Mouse (Mus musculus) hindbrain, embryonic 10.5 days (tissue): Measurements from ENCODE around the gene Slc22a8. TPM values are rescaled to one million over a fixed set of nuclear protein-coding genes. Genes with fewer than 3 reads are reported as not detected.

ENCODE experiments used
- DNase-seq: peaks from one replicate; pipeline ENCODE4 v3.0.0-alpha.2; 2017; ENCODE audit warnings: low spot score
- H3K27ac ChIP-seq: fragments of 300-500 bp; sonication (generic); 2 replicates; pipeline ENCODE4 v1.5.1; 2016; ENCODE audit warnings: mild to moderate bottlenecking, moderate library complexity
- H3K27me3 ChIP-seq: fragments of 300-500 bp; sonication (generic); 2 replicates; pipeline ENCODE4 v1.6.1; 2016; ENCODE audit warnings: mild to moderate bottlenecking; ENCODE audit not compliant: poor library complexity, insufficient read depth, severe bottlenecking
- H3K36me3 ChIP-seq: fragments of 300-500 bp; sonication (generic); 2 replicates; pipeline ENCODE4 v1.6.1; 2016; ENCODE audit warnings: mild to moderate bottlenecking, moderate library complexity
- H3K4me1 ChIP-seq: fragments of 300-500 bp; sonication (generic); replicated peaks from 2 replicates; pipeline ENCODE4 v1.6.1; 2016; ENCODE audit warnings: mild to moderate bottlenecking
- H3K4me3 ChIP-seq: fragments of 300-500 bp; sonication (generic); 2 replicates; pipeline ENCODE4 v1.5.1; 2016; ENCODE audit warnings: mild to moderate bottlenecking, moderate library complexity
- H3K9me3 ChIP-seq: fragments of 300-500 bp; sonication (generic); 2 replicates; pipeline ENCODE4 v1.6.1; 2016; ENCODE audit warnings: mild to moderate bottlenecking, moderate library complexity
- WGBS: fragments of 180-500 bp; shearing (Covaris S2); methylation state at CpG from one replicate; pipeline ENCODE4 v1.1.7; 2016; 5-methylcytosine and 5-hydroxymethylcytosine counted together
- polyA plus RNA-seq: library from polyadenylated mRNA; unstranded; fragments of >200 nt; fragmentation: Nextera tagmentation; extraction: Ambion mirVana; gene quantifications from 2 replicates; pipeline ENCODE4 v1.2.1, GENCODE M21; 2016

Gene Slc22a8
- polyA plus RNA-seq, 1 experiment from 2014 or later = 0.21 TPM

DNA sequence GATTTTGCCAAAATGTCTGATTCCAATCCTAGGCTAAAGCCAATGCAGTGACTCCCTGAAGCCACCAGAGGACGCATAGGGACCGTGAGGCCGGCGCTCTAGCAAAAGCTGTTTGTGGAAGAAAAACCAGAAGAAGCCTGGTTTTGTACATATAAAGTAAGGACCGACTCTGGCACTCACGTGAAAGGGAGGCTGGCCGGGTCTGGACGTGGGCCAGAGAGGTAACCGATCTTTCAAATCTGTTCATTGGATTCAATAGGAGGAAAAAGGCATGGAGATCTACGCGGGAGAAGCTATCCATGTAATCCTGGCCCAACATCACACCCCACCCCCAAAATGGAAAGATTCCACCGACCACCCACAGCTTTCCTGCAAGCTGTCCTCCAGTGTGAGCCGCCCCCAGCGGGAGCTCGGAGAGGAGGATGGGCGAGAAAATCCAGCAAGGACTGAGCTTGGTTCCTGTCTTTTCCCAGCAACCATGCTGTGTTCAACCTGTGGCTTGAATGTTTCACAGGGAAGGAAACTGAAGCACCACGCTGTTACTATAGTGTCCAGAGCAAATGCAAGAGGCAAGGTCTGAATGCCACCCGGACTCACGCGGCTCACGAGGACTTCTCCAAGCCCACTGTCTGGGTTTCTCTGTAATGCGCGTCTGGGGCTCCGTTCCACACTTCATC is 12.6 kb upstream of the Slc22a8 start:
- H3K36me3 ChIP-seq = no peaks in the 10 kb centered on the region
- H3K27me3 ChIP-seq = 0 out of 2 replicates have a peak, but pooled peaks cover 4% of the 10 kb centered on the region
- peak overlapping the region; percentile 46 for H3K4me3 ChIP-seq
- H3K27ac ChIP-seq = peak overlapping the region; percentile 75
- no peaks in the 10 kb centered on the region for H3K9me3 ChIP-seq
- H3K4me1 ChIP-seq = peaks cover 7% of the 10 kb centered on the region
- WGBS = 10% methylated on average over 24 of the region's 24 CpGs
- peak; percentile 68 for DNase-seq

GRCm38 (mm10) chr19:8578970-8579342 is 12.1 kb upstream of the Slc22a8 start:
- Histone ChIP-seq H3K4me3 (peak overlapping the region; percentile 46; the same call in 1 of the 2 replicates), H3K4me1 (peaks cover 7% of the 10 kb centered on the region), H3K36me3 (no peaks in the 10 kb centered on the region), H3K27ac (peak overlapping the region; percentile 75; the same call in 1 of the 2 replicates), H3K9me3 (no peaks in the 10 kb centered on the region), H3K27me3 (0 out of 2 replicates have a peak, but pooled peaks cover 4% of the 10 kb centered on the region)
- DNase-seq = no peak
- WGBS = 67% methylated on average over 2 of the region's 2 CpGs

- H3K36me3 ChIP-seq = no peaks in the 10 kb centered on the region
- no peak overlapping the region for H3K4me3 ChIP-seq
- DNase-seq = no peak
- no peaks in the 10 kb centered on the region for H3K27me3 ChIP-seq
- H3K4me1 ChIP-seq = no peaks in the 10 kb centered on the region
- WGBS = 84% methylated on average over 3 of the region's 3 CpGs
- no peak overlapping the region for H3K27ac ChIP-seq
- no peaks in the 10 kb centered on the region for H3K9me3 ChIP-seq
Measured at GRCm38 (mm10) chr19:8585298-8585697, 5.8 kb upstream of the Slc22a8 start.

DNA sequence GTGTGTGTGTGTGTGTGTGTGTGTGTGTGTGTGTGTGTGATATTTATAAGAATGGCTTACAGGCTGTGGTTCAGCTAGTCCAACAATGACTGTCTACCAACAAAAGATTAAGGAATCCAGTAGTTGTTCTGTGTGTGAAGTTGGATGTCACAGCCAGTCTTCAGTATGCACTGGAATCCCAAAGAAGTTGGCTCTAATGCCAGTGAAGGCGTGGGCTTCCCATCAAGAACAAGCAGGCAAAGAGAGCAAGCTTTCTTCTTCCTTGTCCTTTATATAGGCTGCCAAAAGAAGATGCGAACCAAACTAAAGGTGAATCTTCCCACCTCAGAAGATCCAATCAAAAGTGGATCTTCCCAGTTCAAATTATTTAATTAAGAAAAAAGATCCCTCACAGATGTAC is 5.2 kb upstream of the Slc22a8 start:
- no peak overlapping the region for H3K4me3 ChIP-seq
- no peaks in the 10 kb centered on the region for H3K27me3 ChIP-seq
- no peak overlapping the region for H3K27ac ChIP-seq
- DNase-seq = no peak
- no peaks in the 10 kb centered on the region for H3K36me3 ChIP-seq
- WGBS = 90% methylated on average over 2 of the region's 2 CpGs
- H3K4me1 ChIP-seq = peaks cover under 1% of the 10 kb centered on the region; the same call in 1 of the 2 replicates
- no peaks in the 10 kb centered on the region for H3K9me3 ChIP-seq

DNA sequence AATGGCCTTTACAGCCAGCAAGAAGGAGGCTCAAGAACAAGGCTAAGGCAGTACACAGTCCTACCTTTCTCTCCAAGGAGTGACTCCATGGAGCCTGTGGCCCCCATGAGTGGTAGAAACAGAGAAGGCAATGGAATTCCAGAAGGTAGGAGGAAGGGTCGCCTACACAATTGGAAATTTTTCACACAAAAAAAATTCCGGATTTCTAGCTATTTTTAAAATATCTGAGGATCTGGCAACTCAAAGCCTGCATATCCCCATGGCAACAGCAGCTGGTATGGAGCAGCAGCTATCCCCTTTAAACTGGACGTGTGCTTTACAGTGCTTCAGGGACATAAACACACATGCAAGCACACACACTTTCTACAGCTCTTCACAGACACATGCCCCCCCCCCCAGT is 4.7 kb upstream of the Slc22a8 start:
- 60% methylated on average over 3 of the region's 3 CpGs for WGBS

GRCm38 (mm10) chr19:8587315-8587714 is 3.7 kb upstream of the Slc22a8 start:
- Histone ChIP-seq H3K27ac (no peak overlapping the region), H3K9me3 (no peaks in the 10 kb centered on the region), H3K4me1 (peaks cover 10% of the 10 kb centered on the region), H3K27me3 (no peaks in the 10 kb centered on the region), H3K36me3 (no peaks in the 10 kb centered on the region), H3K4me3 (no peak overlapping the region)
- no peak for DNase-seq
- WGBS = 50% methylated on average over 1 of the region's 1 CpGs

More for the DNA sequence above, 4.7 kb upstream of the Slc22a8 start:
- no peaks in the 10 kb centered on the region for H3K9me3 ChIP-seq
- no peaks in the 10 kb centered on the region for H3K36me3 ChIP-seq
- H3K4me3 ChIP-seq = no peak overlapping the region
- DNase-seq = no peak
- no peaks in the 10 kb centered on the region for H3K27me3 ChIP-seq
- no peak overlapping the region for H3K27ac ChIP-seq
- peaks cover 5% of the 10 kb centered on the region for H3K4me1 ChIP-seq

GRCm38 (mm10) chr19:8592155-8592554 is 1.1 kb downstream of the Slc22a8 start:
- H3K4me1 ChIP-seq = peaks cover 23% of the 10 kb centered on the region
- WGBS = 73% methylated on average over 2 of the region's 2 CpGs
- no peak for DNase-seq
- no peaks in the 10 kb centered on the region for H3K36me3 ChIP-seq
- no peaks in the 10 kb centered on the region for H3K9me3 ChIP-seq
- H3K4me3 ChIP-seq = no peak overlapping the region
- H3K27ac ChIP-seq = no peak overlapping the region
- no peaks in the 10 kb centered on the region for H3K27me3 ChIP-seq

GRCm38 (mm10) chr19:8592873-8593408 is 1.9 kb downstream of the Slc22a8 start:
- no peaks in the 10 kb centered on the region for H3K36me3 ChIP-seq
- DNase-seq = no peak
- H3K9me3 ChIP-seq = no peaks in the 10 kb centered on the region
- WGBS = 73% methylated on average over 6 of the region's 6 CpGs
- H3K4me1 ChIP-seq = peaks cover 23% of the 10 kb centered on the region
- H3K4me3 ChIP-seq = no peak overlapping the region
- H3K27ac ChIP-seq = no peak overlapping the region
- H3K27me3 ChIP-seq = no peaks in the 10 kb centered on the region

DNA sequence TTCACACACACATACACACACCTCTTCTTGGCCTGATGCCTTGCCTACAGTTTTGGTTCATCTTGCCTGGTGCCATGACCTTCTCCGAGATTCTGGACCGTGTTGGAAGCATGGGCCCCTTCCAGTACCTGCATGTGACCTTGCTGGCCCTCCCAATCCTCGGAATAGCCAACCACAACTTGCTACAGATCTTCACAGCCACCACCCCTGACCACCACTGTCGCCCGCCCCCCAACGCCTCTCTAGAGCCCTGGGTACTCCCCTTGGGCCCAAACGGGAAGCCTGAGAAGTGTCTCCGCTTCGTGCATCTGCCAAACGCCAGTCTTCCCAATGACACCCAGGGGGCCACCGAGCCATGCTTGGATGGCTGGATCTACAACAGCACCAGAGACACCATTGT is 2.8 kb downstream of the Slc22a8 start:
- Histone ChIP-seq H3K27ac (no peak overlapping the region), H3K27me3 (no peaks in the 10 kb centered on the region), H3K4me3 (no peak overlapping the region), H3K4me1 (peaks cover 23% of the 10 kb centered on the region), H3K9me3 (no peaks in the 10 kb centered on the region), H3K36me3 (no peaks in the 10 kb centered on the region)
- no peak for DNase-seq
- WGBS = 90% methylated on average over 11 of the region's 11 CpGs

- Histone ChIP-seq H3K4me3 (no peak overlapping the region), H3K27me3 (no peaks in the 10 kb centered on the region), H3K9me3 (no peaks in the 10 kb centered on the region), H3K4me1 (peaks cover 23% of the 10 kb centered on the region), H3K36me3 (no peaks in the 10 kb centered on the region), H3K27ac (no peak overlapping the region)
- DNase-seq = peak; percentile 26
- WGBS = 2% methylated on average over 1 of the region's 1 CpGs
Measured at GRCm38 (mm10) chr19:8594518-8594917, 3.5 kb downstream of the Slc22a8 start.

GRCm38 (mm10) chr19:8597269-8597668 is 6.2 kb downstream of the Slc22a8 start:
- H3K27ac ChIP-seq = no peak overlapping the region
- WGBS = 67% methylated on average over 4 of the region's 4 CpGs

DNA sequence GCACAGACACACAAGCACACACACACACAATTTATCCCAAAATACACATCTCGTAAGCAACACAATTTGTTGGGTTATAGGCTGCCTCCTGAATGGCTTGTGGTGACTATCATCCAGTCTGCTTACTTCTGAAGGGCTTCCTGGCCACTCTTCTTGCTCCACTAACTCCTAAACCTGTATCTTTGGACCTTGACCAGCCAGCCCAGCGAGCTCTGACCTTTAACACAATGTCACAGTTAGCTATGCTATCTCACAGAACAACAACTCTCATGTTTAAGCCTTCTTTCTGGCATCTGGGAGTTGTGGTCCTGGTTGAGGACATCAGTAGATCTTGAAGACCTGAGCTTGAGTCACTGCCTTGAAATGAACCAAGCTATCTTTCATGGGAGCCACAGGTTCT is 8.2 kb downstream of the Slc22a8 start:
- no peaks in the 10 kb centered on the region for H3K27me3 ChIP-seq
- no peak overlapping the region for H3K27ac ChIP-seq
- DNase-seq = no peak
- no peaks in the 10 kb centered on the region for H3K9me3 ChIP-seq
- peaks cover 8% of the 10 kb centered on the region for H3K4me1 ChIP-seq
- 81% methylated on average over 2 of the region's 2 CpGs for WGBS
- no peaks in the 10 kb centered on the region for H3K36me3 ChIP-seq
- H3K4me3 ChIP-seq = no peak overlapping the region

More at GRCm38 (mm10) chr19:8597269-8597668, 6.2 kb downstream of the Slc22a8 start:
- no peak for DNase-seq
- Histone ChIP-seq H3K27me3 (no peaks in the 10 kb centered on the region), H3K4me1 (peaks cover 13% of the 10 kb centered on the region), H3K4me3 (no peak overlapping the region), H3K36me3 (no peaks in the 10 kb centered on the region), H3K9me3 (no peaks in the 10 kb centered on the region)

DNA sequence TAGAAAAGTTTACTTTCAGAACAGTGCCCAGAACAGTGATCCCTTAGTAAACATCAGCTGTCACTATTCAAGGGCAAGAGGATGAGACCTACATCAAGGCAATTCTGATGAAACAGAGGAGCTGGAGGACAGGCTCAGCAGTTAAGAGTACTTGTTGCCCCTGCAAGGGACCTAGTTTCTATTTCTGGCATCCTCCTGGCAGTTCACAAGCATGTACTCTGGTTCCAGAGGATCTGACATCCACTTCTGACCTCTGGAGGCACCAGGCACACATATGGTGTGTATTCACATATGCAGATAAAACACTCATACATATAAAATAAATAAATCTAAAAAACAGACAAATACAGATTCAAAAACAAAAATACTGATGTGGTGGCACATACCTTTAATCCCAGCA is 10.9 kb downstream of the Slc22a8 start:
- no peak overlapping the region for H3K27ac ChIP-seq
- DNase-seq = no peak
- H3K4me1 ChIP-seq = no peaks in the 10 kb centered on the region
- no peaks in the 10 kb centered on the region for H3K9me3 ChIP-seq
- no peak overlapping the region for H3K4me3 ChIP-seq
- H3K27me3 ChIP-seq = no peaks in the 10 kb centered on the region
- H3K36me3 ChIP-seq = no peaks in the 10 kb centered on the region
